Mouse (Mus musculus): ENCODE results near the gene Gm9044. TPM values are rescaled to one million over a fixed set of nuclear protein-coding genes. Genes with fewer than 3 reads are reported as not detected.
A peak's percentile ranks its signal among the peaks of the same experiment; 100 is the strongest.
"Not testable (repeated sequence)": the region's sequence is repeated elsewhere in the genome, so short reads cannot be mapped to it uniquely, and the experiment has no call there.

Gene Gm9044
- polyA plus RNA-seq (2011; ENCODE audit: insufficient read depth, insufficient read length, low replicate concordance, missing spikeins) = not detected in 2 replicates

- not testable (repeated sequence) for H3K4me1 ChIP-seq (ENCODE audit: control insufficient read depth, insufficient read depth, low read length); H3K27ac ChIP-seq (ENCODE audit: control insufficient read depth, insufficient read depth, low read depth, low read length, poor library complexity); H3K4me3 ChIP-seq (replicated peaks; ENCODE audit: control insufficient read depth, low read depth, low read length)
- no CpG with 5 or more reads among the region's 14 CpGs for WGBS
These were observed at the start of gene Gm9044 for GRCm38 (mm10) chr10:118332308-118332707. Gene Gm9044, minus strand, starts transcription at chr10:118332408.

GRCm38 (mm10) chr10:118370443-118370842 lies 38.2 kb upstream of the Gm9044 start:
- H3K4me3 ChIP-seq (replicated peaks; ENCODE audit: control insufficient read depth, low read depth, low read length) = no peak overlapping the region
- no peak for TF ChIP-seq POLR2A (IDR thresholded peaks at IDR 0.05; ENCODE audit: borderline replicate concordance, control insufficient read depth, low read depth, low read length)
- TF ChIP-seq CTCF (IDR thresholded peaks at IDR 0.05; ENCODE audit: control insufficient read depth, insufficient read depth, low read length) = peak; percentile 98
- H3K4me1 ChIP-seq (ENCODE audit: control insufficient read depth, insufficient read depth, low read length) = no peaks in the 10 kb centered on the region
- 1% methylated on average over 10 of the region's 10 CpGs for WGBS
- no peak overlapping the region for H3K27ac ChIP-seq (ENCODE audit: control insufficient read depth, insufficient read depth, low read depth, low read length, poor library complexity)

- no peak overlapping the region for H3K27ac ChIP-seq (ENCODE audit: control insufficient read depth, insufficient read depth, low read depth, low read length, poor library complexity)
- H3K4me1 ChIP-seq (ENCODE audit: control insufficient read depth, insufficient read depth, low read length) = no peaks in the 10 kb centered on the region
- H3K4me3 ChIP-seq (replicated peaks; ENCODE audit: control insufficient read depth, low read depth, low read length) = no peak overlapping the region
- WGBS = 88% methylated on average over 9 of the region's 9 CpGs
- TF ChIP-seq POLR2A (IDR thresholded peaks at IDR 0.05; ENCODE audit: borderline replicate concordance, control insufficient read depth, low read depth, low read length) (no peak), CTCF (IDR thresholded peaks at IDR 0.05; ENCODE audit: control insufficient read depth, insufficient read depth, low read length) (no peak)
These were observed 37.3 kb upstream of the Gm9044 start for GRCm38 (mm10) chr10:118369518-118369917.

GRCm38 (mm10) chr10:118354005-118354404 lies 21.8 kb upstream of the Gm9044 start, which contains the start of gene Gm9049:
Gene Gm9049, minus strand, starts transcription at chr10:118354105.
- H3K4me1 ChIP-seq (ENCODE audit: control insufficient read depth, insufficient read depth, low read length); H3K4me3 ChIP-seq (replicated peaks; ENCODE audit: control insufficient read depth, low read depth, low read length); H3K27ac ChIP-seq (ENCODE audit: control insufficient read depth, insufficient read depth, low read depth, low read length, poor library complexity): not testable (repeated sequence)
- 86% methylated on average over 1 of the region's 11 CpGs for WGBS

- not testable (repeated sequence) for H3K27ac ChIP-seq (ENCODE audit: control insufficient read depth, insufficient read depth, low read depth, low read length, poor library complexity); H3K4me3 ChIP-seq (replicated peaks; ENCODE audit: control insufficient read depth, low read depth, low read length); H3K4me1 ChIP-seq (ENCODE audit: control insufficient read depth, insufficient read depth, low read length)
- WGBS = 60% methylated on average over 1 of the region's 14 CpGs
These were observed 16.4 kb upstream of the Gm9044 start, which contains the start of gene Gm9048 for GRCm38 (mm10) chr10:118348579-118348978. Gene Gm9048, minus strand, starts transcription at chr10:118348679.

DNA sequence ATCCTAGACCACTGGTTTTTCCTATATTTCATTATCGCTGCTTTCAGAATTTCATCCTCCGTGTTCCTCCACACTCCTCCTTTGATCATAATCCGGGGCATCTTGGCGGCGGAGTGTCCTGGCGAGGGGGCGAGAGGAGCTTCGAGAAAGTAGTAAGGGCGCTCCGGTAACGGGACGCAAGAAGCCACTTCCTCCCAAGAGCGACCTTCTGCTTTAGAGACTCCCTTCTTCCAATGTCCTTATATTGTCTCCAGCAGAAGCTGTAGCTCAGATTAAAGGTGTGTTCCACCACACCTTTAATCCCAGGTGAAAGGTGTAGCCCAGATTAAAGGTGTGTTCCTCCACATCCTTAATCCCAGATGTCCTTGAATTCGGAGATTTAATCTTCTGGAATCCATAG lies 10.9 kb upstream of the Gm9044 start, which contains the start of gene Gm9046:
Gm9046 (minus strand) TSS at position 101 of the 400 bp plus-strand sequence.
- WGBS = no CpG with 5 or more reads among the region's 14 CpGs
- H3K4me3 ChIP-seq (replicated peaks; ENCODE audit: control insufficient read depth, low read depth, low read length); H3K27ac ChIP-seq (ENCODE audit: control insufficient read depth, insufficient read depth, low read depth, low read length, poor library complexity); H3K4me1 ChIP-seq (ENCODE audit: control insufficient read depth, insufficient read depth, low read length): not testable (repeated sequence)

GRCm38 (mm10) chr10:118337731-118338130 lies 5.5 kb upstream of the Gm9044 start, which contains the start of gene Gm9045:
Gene Gm9045, minus strand, starts transcription at chr10:118337831.
- H3K27ac ChIP-seq (ENCODE audit: control insufficient read depth, insufficient read depth, low read depth, low read length, poor library complexity); H3K4me1 ChIP-seq (ENCODE audit: control insufficient read depth, insufficient read depth, low read length): not testable (repeated sequence)
- no CpG with 5 or more reads among the region's 14 CpGs for WGBS

DNA sequence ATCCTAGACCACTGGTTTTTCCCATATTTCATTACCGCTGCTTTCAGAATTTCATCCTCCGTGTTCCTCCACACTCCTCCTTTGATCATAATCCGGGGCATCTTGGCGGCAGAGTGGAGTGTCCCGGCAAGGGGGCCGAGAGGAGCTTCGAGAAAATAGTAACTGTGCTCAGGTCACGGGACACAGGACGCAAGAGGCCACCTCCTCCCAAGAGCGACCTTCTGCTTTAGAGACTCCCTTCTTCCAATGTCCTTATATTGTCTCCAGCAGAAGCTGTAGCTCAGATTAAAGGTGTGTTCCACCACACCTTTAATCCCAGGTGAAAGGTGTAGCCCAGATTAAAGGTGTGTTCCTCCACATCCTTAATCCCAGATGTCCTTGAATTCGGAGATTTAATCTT lies 5.3 kb downstream of the Gm9044 start, which contains the start of gene Gm9040:
Gm9040 (minus strand) TSS at position 101 of the 400 bp plus-strand sequence.
- H3K4me3 ChIP-seq (replicated peaks; ENCODE audit: control insufficient read depth, low read depth, low read length) = not testable (repeated sequence)
- whole genome bisulfite sequencing = no CpG with 5 or more reads among the region's 11 CpGs

More at GRCm38 (mm10) chr10:118337731-118338130, 5.5 kb upstream of the Gm9044 start, which contains the start of gene Gm9045:
- H3K4me3 ChIP-seq (replicated peaks; ENCODE audit: control insufficient read depth, low read depth, low read length) = not testable (repeated sequence)

GRCm38 (mm10) chr10:118319024-118319423 lies 13.2 kb downstream of the Gm9044 start:
- TF ChIP-seq POLR2A (IDR thresholded peaks at IDR 0.05; ENCODE audit: borderline replicate concordance, control insufficient read depth, low read depth, low read length) (no peak), CTCF (IDR thresholded peaks at IDR 0.05; ENCODE audit: control insufficient read depth, insufficient read depth, low read length) (no peak)
- Histone ChIP-seq H3K27ac (ENCODE audit: control insufficient read depth, insufficient read depth, low read depth, low read length, poor library complexity) (no peak overlapping the region), H3K4me3 (replicated peaks; ENCODE audit: control insufficient read depth, low read depth, low read length) (no peak overlapping the region), H3K4me1 (ENCODE audit: control insufficient read depth, insufficient read depth, low read length) (no peaks in the 10 kb centered on the region)
- WGBS = 32% methylated on average over 8 of the region's 8 CpGs

More for the DNA sequence above, 5.3 kb downstream of the Gm9044 start, which contains the start of gene Gm9040:
- H3K27ac ChIP-seq (ENCODE audit: control insufficient read depth, insufficient read depth, low read depth, low read length, poor library complexity); H3K4me1 ChIP-seq (ENCODE audit: control insufficient read depth, insufficient read depth, low read length): not testable (repeated sequence)

DNA sequence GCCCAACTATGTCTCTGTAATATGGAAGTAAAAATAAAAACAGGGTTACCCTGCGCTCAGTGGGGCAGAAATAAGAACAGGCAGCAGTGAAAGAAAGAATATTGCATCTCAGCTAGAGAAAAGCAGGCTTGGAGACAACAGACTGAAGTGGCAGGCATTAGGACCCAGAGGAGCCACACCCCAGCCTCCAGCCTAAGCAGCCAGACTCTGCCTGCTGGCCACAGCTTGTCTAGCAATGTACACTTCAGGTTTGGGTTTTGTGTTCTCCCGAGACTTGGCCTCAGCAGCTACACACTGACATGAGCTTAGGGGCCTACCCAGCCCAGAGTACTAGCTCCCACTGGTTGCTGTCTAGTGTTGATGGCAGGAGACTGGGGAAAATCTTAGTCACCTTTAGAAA lies 30.1 kb downstream of the Gm9044 start:
- H3K4me1 ChIP-seq (ENCODE audit: control insufficient read depth, insufficient read depth, low read length); H3K27ac ChIP-seq (ENCODE audit: control insufficient read depth, insufficient read depth, low read depth, low read length, poor library complexity); H3K4me3 ChIP-seq (replicated peaks; ENCODE audit: control insufficient read depth, low read depth, low read length): not testable (repeated sequence)
- WGBS = 41% methylated on average over 2 of the region's 2 CpGs

Measured in bone marrow, adult 2 months (tissue).